Mouse (Mus musculus) lung, embryonic 14.5 days (tissue): ENCODE data around the gene Nck2. TPM values are rescaled to one million over a fixed set of nuclear protein-coding genes. Genes with fewer than 3 reads are reported as not detected.

Experiments
- ATAC-seq: fragments of 200-750 bp; cut with Nextera tagmentation; 2 replicates; pipeline ENCODE4 v1.8.0; 2017; ENCODE audit warnings: mild to moderate bottlenecking, moderate TSS enrichment, moderate library complexity; ENCODE audit not compliant: insufficient read depth
- DNase-seq: peaks from one replicate; pipeline ENCODE4 v3.0.0-alpha.2; 2015
- H3K27ac ChIP-seq: fragments of 300-500 bp; sonication (generic); 2 replicates; pipeline ENCODE4 v1.5.1; 2014; ENCODE audit warnings: low read depth, mild to moderate bottlenecking, moderate library complexity
- H3K27me3 ChIP-seq: fragments of 300-500 bp; sonication (generic); 2 replicates; pipeline ENCODE4 v1.6.1; 2014; ENCODE audit warnings: low read length, control low read depth; ENCODE audit not compliant: insufficient read depth
- H3K36me3 ChIP-seq: fragments of 300-500 bp; sonication (generic); 2 replicates; pipeline ENCODE4 v1.6.1; 2014; ENCODE audit warnings: control low read depth; ENCODE audit not compliant: insufficient read depth
- H3K4me1 ChIP-seq: fragments of 300-500 bp; sonication (generic); 2 replicates; pipeline ENCODE4 v1.6.1; 2014; ENCODE audit warnings: antibody characterized with exemption, control low read depth; ENCODE audit not compliant: insufficient read depth
- H3K4me2 ChIP-seq: fragments of 300-500 bp; sonication (generic); 2 replicates; pipeline ENCODE4 v1.6.1; 2014; ENCODE audit warnings: mild to moderate bottlenecking
- H3K4me3 ChIP-seq: fragments of 300-500 bp; sonication (generic); 2 replicates; pipeline ENCODE4 v1.5.1; 2014; ENCODE audit warnings: low read depth, low read length
- H3K9ac ChIP-seq: fragments of 300-500 bp; sonication (generic); 2 replicates; pipeline ENCODE4 v1.6.1; 2014
- H3K9me3 ChIP-seq: fragments of 300-500 bp; sonication (generic); 2 replicates; pipeline ENCODE4 v1.6.1; 2016; ENCODE audit warnings: low read depth, low read length, control low read depth
- CTCF ChIP-seq: IDR thresholded peaks from 2 replicates; pipeline ENCODE4 v1.5.1; 2016; ENCODE audit warnings: antibody characterized with exemption, low read depth
- WGBS: fragments of 180-500 bp; shearing (Covaris S2); extraction: QIAGEN DNeasy Blood & Tissue Kit; methylation state at CpG from one replicate; pipeline ENCODE4 v1.1.7; 2014; 5-methylcytosine and 5-hydroxymethylcytosine counted together
- polyA plus RNA-seq: library from polyadenylated mRNA; unstranded; fragments of >200 nt; fragmentation: Nextera tagmentation; extraction: Ambion mirVana; gene quantifications from 2 replicates; pipeline ENCODE4 v1.2.1, GENCODE M21; 2014

The Nck2 gene
- polyA plus RNA-seq, 1 experiment from 2014 or later = 59.1 TPM

DNA sequence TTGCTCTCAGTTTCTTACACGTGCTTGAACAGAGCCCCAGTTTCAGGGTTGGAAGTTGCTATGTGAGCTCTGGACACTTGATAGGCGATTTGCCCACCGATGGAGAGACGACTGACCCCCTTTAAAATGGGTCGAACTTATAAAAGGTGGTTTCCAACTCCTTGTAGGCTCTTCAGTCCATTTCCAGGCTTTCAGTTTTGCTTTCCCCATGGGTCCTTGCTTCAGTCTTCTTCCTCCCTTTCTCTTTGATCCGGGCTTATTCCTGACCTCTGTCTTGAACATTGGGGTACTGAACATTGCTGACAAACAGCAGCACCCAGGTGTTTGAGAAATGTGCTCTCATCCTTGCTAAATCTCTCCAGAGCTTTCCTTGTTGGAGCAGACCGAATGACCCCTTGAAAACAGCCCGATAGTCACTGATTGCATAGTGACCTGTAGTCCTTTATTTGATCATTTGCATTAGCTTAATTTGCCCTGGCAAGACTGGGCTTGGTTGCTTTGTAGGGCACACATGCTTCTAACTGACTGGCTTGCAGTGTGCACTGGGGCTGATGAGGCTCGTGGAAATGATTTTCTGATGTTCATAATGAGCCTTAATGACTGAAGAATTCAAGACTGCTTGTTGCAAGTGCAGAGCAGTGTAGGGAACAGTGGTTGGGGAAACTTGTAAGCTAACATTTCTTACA, 3.4 kb downstream of the Nck2 start:
- ATAC-seq = no peak
- WGBS = 37% methylated on average over 9 of the region's 9 CpGs
- Histone ChIP-seq H3K4me1 (peaks cover 23% of the 10 kb centered on the region), H3K36me3 (no peaks in the 10 kb centered on the region), H3K4me2 (peak overlapping the region; percentile 93), H3K27ac (no peak overlapping the region), H3K9ac (peak overlapping the region; percentile 96), H3K27me3 (no peaks in the 10 kb centered on the region), H3K9me3 (no peaks in the 10 kb centered on the region), H3K4me3 (peak overlapping the region; percentile 96)
- DNase-seq = peak; percentile 46
- TF ChIP-seq CTCF = no peak

DNA sequence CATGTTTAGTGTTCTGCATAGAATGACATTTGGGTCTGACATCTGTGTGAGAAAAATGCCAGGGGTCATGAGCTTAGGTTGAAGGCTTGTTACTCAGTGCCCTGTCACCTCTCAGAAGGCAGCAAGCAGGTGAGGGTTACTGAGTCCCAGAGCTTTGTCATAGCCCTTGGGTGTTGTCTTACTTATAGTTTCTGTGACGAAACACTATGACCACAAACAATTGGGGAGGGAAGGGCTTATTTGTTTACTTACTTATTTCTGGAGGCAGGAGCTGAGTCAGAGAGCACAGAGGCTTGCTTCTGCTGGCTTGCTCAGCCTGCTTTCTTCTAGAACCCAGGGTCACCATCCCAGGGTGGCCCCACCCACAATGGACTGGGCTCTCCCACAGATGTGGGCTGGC, 6.4 kb downstream of the Nck2 start:
- Histone ChIP-seq H3K27ac (no peak overlapping the region), H3K4me1 (peaks cover 20% of the 10 kb centered on the region), H3K9me3 (no peaks in the 10 kb centered on the region), H3K36me3 (no peaks in the 10 kb centered on the region), H3K9ac (no peak overlapping the region), H3K4me2 (no peak overlapping the region), H3K27me3 (no peaks in the 10 kb centered on the region), H3K4me3 (no peak overlapping the region)
- no peak for DNase-seq
- no peak for ATAC-seq
- no peak for TF ChIP-seq CTCF
- WGBS = 77% methylated on average over 1 of the region's 1 CpGs

DNA sequence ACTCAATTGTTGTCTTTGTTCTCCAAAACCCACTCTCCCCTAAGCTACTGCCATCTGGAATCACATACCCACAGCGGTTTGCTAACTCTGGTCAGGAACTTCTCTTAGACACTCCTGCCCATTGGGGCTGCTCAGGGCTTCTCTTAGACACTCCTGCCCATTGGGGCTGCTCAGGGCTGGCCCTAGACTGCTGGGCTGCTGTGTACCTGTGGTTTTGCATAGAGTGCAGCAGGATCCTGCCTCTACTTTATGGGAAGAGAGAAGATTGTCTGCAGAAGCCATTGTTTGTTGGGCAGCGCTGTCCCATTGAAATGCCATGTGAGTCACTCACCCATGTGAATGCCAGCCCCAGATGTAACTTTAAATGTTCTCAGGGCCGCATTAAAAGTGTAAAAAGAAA, 9.3 kb downstream of the Nck2 start:
- H3K36me3 ChIP-seq = no peaks in the 10 kb centered on the region
- no peak overlapping the region for H3K4me3 ChIP-seq
- no peaks in the 10 kb centered on the region for H3K9me3 ChIP-seq
- no peak for ATAC-seq
- TF ChIP-seq CTCF = no peak
- peaks cover 10% of the 10 kb centered on the region for H3K4me1 ChIP-seq
- H3K4me2 ChIP-seq = no peak overlapping the region
- DNase-seq = no peak
- no peak overlapping the region for H3K27ac ChIP-seq
- 88% methylated on average over 3 of the region's 3 CpGs for WGBS
- no peak overlapping the region for H3K9ac ChIP-seq
- H3K27me3 ChIP-seq = no peaks in the 10 kb centered on the region

DNA sequence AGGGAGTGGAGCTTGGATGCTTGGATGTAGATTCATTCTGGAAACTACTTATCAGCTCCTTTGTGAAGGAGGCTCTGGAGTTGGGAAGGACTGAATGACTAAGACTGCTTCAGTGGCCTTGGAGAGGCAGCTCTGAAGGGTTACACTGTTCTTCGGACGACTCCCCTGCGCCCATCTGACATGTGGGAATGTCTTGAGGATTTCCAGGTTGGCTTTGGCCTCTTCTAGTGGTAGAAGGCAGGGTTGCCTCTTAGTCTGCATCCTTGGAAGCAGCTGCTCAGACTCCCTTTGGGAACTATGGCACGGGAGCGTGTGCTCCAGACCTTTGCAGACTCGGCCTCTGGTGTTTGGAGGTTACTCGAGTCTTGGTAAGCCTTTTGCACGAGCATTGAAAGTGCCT, 10.4 kb downstream of the Nck2 start:
- Histone ChIP-seq H3K4me1 (peaks cover 10% of the 10 kb centered on the region), H3K9ac (no peak overlapping the region), H3K9me3 (no peaks in the 10 kb centered on the region), H3K4me2 (no peak overlapping the region), H3K27ac (no peak overlapping the region), H3K36me3 (no peaks in the 10 kb centered on the region), H3K4me3 (no peak overlapping the region), H3K27me3 (no peaks in the 10 kb centered on the region)
- WGBS = 75% methylated on average over 8 of the region's 8 CpGs
- DNase-seq = no peak
- no peak for TF ChIP-seq CTCF
- no peak for ATAC-seq

DNA sequence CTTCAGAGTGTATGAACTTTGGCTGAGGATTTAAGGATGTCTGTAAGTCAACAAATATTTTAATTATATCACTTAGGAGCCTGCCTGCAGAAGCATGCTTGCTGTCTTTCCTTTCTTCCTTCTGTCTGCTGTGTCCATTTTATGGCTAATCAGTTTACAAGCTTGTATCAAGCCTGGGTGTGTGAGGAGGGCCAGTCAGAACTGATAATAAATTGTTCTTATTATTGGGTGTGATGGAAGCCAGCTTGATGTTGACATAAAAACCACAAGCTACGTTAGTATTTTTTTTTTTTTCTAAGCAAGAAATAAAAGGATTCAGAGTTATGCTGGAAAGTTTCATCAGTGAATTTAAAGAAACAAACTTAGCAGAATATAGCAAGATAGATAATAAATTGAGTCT, 10.8 kb downstream of the Nck2 start:
- Histone ChIP-seq H3K4me1 (peaks cover 10% of the 10 kb centered on the region), H3K27me3 (no peaks in the 10 kb centered on the region), H3K4me2 (no peak overlapping the region), H3K9me3 (no peaks in the 10 kb centered on the region), H3K4me3 (no peak overlapping the region), H3K36me3 (no peaks in the 10 kb centered on the region), H3K9ac (no peak overlapping the region), H3K27ac (no peak overlapping the region)
- 37% methylated on average over 1 of the region's 1 CpGs for WGBS
- DNase-seq = no peak
- no peak for TF ChIP-seq CTCF
- ATAC-seq = no peak

DNA sequence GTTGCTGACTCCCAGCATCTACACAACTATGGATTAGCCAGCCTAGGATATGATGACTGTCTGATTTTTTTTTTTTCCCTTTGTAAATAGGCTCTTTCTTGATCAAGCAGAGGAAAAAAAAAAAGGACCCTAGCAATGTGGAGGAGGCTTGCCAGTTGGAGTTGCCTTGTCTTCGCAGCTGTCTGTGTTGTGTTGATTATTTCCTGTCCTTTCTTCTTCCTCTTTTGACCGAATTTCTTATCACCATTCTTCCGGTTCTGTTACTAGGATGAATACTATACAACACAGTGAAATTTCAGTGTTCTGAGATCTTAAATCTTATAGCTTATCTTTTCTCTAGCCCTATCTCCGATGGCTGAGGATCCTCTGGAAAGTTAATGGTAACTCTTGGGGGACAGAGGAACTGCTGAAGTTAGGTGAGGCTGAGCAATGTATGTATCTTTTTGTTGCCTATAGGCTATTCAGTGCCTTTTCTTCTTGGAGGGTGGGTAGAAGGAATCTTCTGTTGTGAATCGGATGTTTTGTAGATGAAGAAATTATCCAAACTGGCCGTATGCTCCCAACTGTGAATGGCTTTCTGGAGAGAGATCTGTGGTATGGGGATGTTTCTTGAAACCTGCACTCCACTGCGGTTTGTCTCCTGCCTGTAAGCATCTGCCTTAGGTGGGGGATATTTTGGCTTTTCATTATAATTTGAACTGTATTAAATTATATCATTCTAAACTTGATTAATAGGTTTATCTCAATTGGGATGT, 12.8 kb downstream of the Nck2 start:
- no peak overlapping the region for H3K4me2 ChIP-seq
- no peak for DNase-seq
- no peak overlapping the region for H3K9ac ChIP-seq
- H3K4me3 ChIP-seq = no peak overlapping the region
- H3K9me3 ChIP-seq = no peaks in the 10 kb centered on the region
- no peak for TF ChIP-seq CTCF
- no peak overlapping the region for H3K27ac ChIP-seq
- H3K36me3 ChIP-seq = no peaks in the 10 kb centered on the region
- 71% methylated on average over 7 of the region's 7 CpGs for WGBS
- 0 out of 2 replicates have a peak, but pooled peaks cover 5% of the 10 kb centered on the region for H3K4me1 ChIP-seq
- H3K27me3 ChIP-seq = no peaks in the 10 kb centered on the region
- no peak for ATAC-seq

DNA sequence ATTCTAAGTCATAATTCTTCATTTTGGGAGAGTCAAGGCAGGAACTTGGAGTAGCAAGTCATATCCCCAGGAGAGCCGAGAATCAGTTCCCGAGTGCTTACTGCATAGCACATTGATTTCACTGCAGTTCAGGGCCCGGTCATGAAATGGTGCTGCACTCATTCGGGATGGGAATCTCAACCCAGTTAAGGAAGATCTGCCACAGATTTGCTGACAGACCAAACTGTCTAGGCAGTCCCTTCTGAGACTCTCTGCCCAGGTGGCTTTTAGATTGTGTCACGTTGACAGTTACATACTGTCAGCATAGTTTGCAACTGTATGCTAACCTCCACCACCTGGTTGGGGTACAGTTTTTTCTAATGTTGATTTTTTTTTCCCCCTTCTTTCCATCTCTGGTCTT, 16.1 kb downstream of the Nck2 start:
- TF ChIP-seq CTCF = no peak
- no peak for ATAC-seq
- Histone ChIP-seq H3K9me3 (no peaks in the 10 kb centered on the region), H3K36me3 (no peaks in the 10 kb centered on the region), H3K4me2 (no peak overlapping the region), H3K27ac (no peak overlapping the region), H3K4me1 (0 out of 2 replicates have a peak, but pooled peaks cover 15% of the 10 kb centered on the region), H3K4me3 (no peak overlapping the region), H3K27me3 (no peaks in the 10 kb centered on the region), H3K9ac (no peak overlapping the region)
- 83% methylated on average over 5 of the region's 5 CpGs for WGBS
- DNase-seq = no peak
